Mouse (Mus musculus): ENCODE data around the gene P4ha2. TPM values are rescaled to one million over a fixed set of nuclear protein-coding genes. Genes with fewer than 3 reads are reported as not detected.
A peak's percentile ranks its signal among the peaks of the same experiment; 100 is the strongest.

Gene P4ha2
- polyA plus RNA-seq (2016; fragmentation: Nextera tagmentation; extraction: Ambion mirVana): 57.7 and 69.0 TPM in 2 replicates

GRCm38 (mm10) chr11:54100045-54100691 is at the start of gene P4ha2:
Gene P4ha2, plus strand, starts transcription at chr11:54100095.
- WGBS: 52% methylated on average over 10 of the region's 10 CpGs
- Histone ChIP-seq H3K27ac (peak within 1 kb of the TSS; percentile 91), H3K4me1 (peaks cover 36% of the 10 kb centered on the region), H3K9me3 (no peaks in the 10 kb centered on the region), H3K36me3 (0 out of 2 replicates have a peak, but pooled peaks cover 2% of the 10 kb centered on the region), H3K27me3 (ENCODE audit: insufficient read depth, poor library complexity, severe bottlenecking) (peaks cover 15% of the 10 kb centered on the region; the same call in 1 of the 2 replicates), H3K4me3 (peak within 1 kb of the TSS; percentile 81)
- no peak for DNase-seq (ENCODE audit: low spot score)

GRCm38 (mm10) chr11:54050205-54050604 is 49.7 kb upstream of the P4ha2 start:
- H3K9me3 ChIP-seq: no peaks in the 10 kb centered on the region
- H3K27ac ChIP-seq: no peak overlapping the region
- H3K4me3 ChIP-seq: no peak overlapping the region
- 0 out of 2 replicates have a peak, but pooled peaks cover 2% of the 10 kb centered on the region for H3K27me3 ChIP-seq (ENCODE audit: insufficient read depth, poor library complexity, severe bottlenecking)
- H3K4me1 ChIP-seq: 0 out of 2 replicates have a peak, but pooled peaks cover 3% of the 10 kb centered on the region
- 67% methylated on average over 2 of the region's 2 CpGs for WGBS
- no peak for DNase-seq (ENCODE audit: low spot score)
- no peaks in the 10 kb centered on the region for H3K36me3 ChIP-seq

- Histone ChIP-seq H3K4me3 (no peak overlapping the region), H3K4me1 (peaks cover 7% of the 10 kb centered on the region; the same call in 1 of the 2 replicates), H3K36me3 (no peaks in the 10 kb centered on the region), H3K9me3 (no peaks in the 10 kb centered on the region), H3K27me3 (ENCODE audit: insufficient read depth, poor library complexity, severe bottlenecking) (peaks cover 11% of the 10 kb centered on the region; the same call in 1 of the 2 replicates), H3K27ac (no peak overlapping the region)
- 82% methylated on average over 7 of the region's 7 CpGs for WGBS
- DNase-seq (ENCODE audit: low spot score): no peak
Observed at GRCm38 (mm10) chr11:54051161-54051560, 48.7 kb upstream of the P4ha2 start.

- 87% methylated on average over 5 of the region's 5 CpGs for WGBS
- Histone ChIP-seq H3K4me1 (peaks cover 9% of the 10 kb centered on the region; the same call in 1 of the 2 replicates), H3K9me3 (no peaks in the 10 kb centered on the region), H3K27ac (no peak overlapping the region), H3K4me3 (no peak overlapping the region), H3K36me3 (no peaks in the 10 kb centered on the region), H3K27me3 (ENCODE audit: insufficient read depth, poor library complexity, severe bottlenecking) (peaks cover 17% of the 10 kb centered on the region; the same call in 1 of the 2 replicates)
- no peak for DNase-seq (ENCODE audit: low spot score)
Observed at GRCm38 (mm10) chr11:54052128-54052527, 47.8 kb upstream of the P4ha2 start.

- 78% methylated on average over 7 of the region's 7 CpGs for WGBS
- H3K4me3 ChIP-seq: no peak overlapping the region
- H3K27me3 ChIP-seq (ENCODE audit: insufficient read depth, poor library complexity, severe bottlenecking): peaks cover 21% of the 10 kb centered on the region; the same call in 1 of the 2 replicates
- peaks cover 19% of the 10 kb centered on the region for H3K4me1 ChIP-seq
- no peak overlapping the region for H3K27ac ChIP-seq
- H3K9me3 ChIP-seq: no peaks in the 10 kb centered on the region
- no peak for DNase-seq (ENCODE audit: low spot score)
- H3K36me3 ChIP-seq: no peaks in the 10 kb centered on the region
Observed at GRCm38 (mm10) chr11:54053090-54053489, 46.8 kb upstream of the P4ha2 start.

GRCm38 (mm10) chr11:54054257-54054656 is 45.6 kb upstream of the P4ha2 start:
- Histone ChIP-seq H3K4me1 (peaks cover 31% of the 10 kb centered on the region), H3K36me3 (no peaks in the 10 kb centered on the region), H3K27me3 (ENCODE audit: insufficient read depth, poor library complexity, severe bottlenecking) (peaks cover 21% of the 10 kb centered on the region; the same call in 1 of the 2 replicates), H3K9me3 (no peaks in the 10 kb centered on the region), H3K27ac (no peak overlapping the region), H3K4me3 (no peak overlapping the region)
- WGBS: 39% methylated on average over 6 of the region's 6 CpGs
- DNase-seq (ENCODE audit: low spot score): no peak

GRCm38 (mm10) chr11:54056132-54056531 is 43.8 kb upstream of the P4ha2 start:
- no peaks in the 10 kb centered on the region for H3K36me3 ChIP-seq
- H3K27me3 ChIP-seq (ENCODE audit: insufficient read depth, poor library complexity, severe bottlenecking): peaks cover 35% of the 10 kb centered on the region; the same call in 1 of the 2 replicates
- whole genome bisulfite sequencing: 58% methylated on average over 8 of the region's 8 CpGs
- H3K4me3 ChIP-seq: no peak overlapping the region
- H3K27ac ChIP-seq: 0 out of 2 replicates have a peak overlapping the region, but pooled peaks have one; percentile 17
- peaks cover 44% of the 10 kb centered on the region for H3K4me1 ChIP-seq
- no peaks in the 10 kb centered on the region for H3K9me3 ChIP-seq
- DNase-seq (ENCODE audit: low spot score): no peak

- Histone ChIP-seq H3K4me1 (peaks cover 53% of the 10 kb centered on the region), H3K36me3 (no peaks in the 10 kb centered on the region), H3K27me3 (ENCODE audit: insufficient read depth, poor library complexity, severe bottlenecking) (peaks cover 41% of the 10 kb centered on the region; the same call in 1 of the 2 replicates), H3K27ac (0 out of 2 replicates have a peak overlapping the region, but pooled peaks have one; percentile 17), H3K4me3 (no peak overlapping the region), H3K9me3 (no peaks in the 10 kb centered on the region)
- WGBS: 23% methylated on average over 2 of the region's 2 CpGs
- DNase-seq (ENCODE audit: low spot score): no peak
Observed at GRCm38 (mm10) chr11:54057428-54057827, 42.5 kb upstream of the P4ha2 start.

- Histone ChIP-seq H3K27ac (peak overlapping the region; percentile 38), H3K27me3 (ENCODE audit: insufficient read depth, poor library complexity, severe bottlenecking) (peaks cover 41% of the 10 kb centered on the region; the same call in 1 of the 2 replicates), H3K4me1 (peaks cover 55% of the 10 kb centered on the region), H3K4me3 (no peak overlapping the region), H3K9me3 (no peaks in the 10 kb centered on the region), H3K36me3 (no peaks in the 10 kb centered on the region)
- WGBS: 45% methylated on average over 10 of the region's 10 CpGs
- DNase-seq (ENCODE audit: low spot score): no peak
Observed at GRCm38 (mm10) chr11:54058056-54058617, 41.8 kb upstream of the P4ha2 start.

GRCm38 (mm10) chr11:54058643-54059042 is 41.3 kb upstream of the P4ha2 start:
- Histone ChIP-seq H3K27ac (peak overlapping the region; percentile 38; the same call in 1 of the 2 replicates), H3K27me3 (ENCODE audit: insufficient read depth, poor library complexity, severe bottlenecking) (peaks cover 46% of the 10 kb centered on the region; the same call in 1 of the 2 replicates), H3K36me3 (no peaks in the 10 kb centered on the region), H3K4me1 (peaks cover 53% of the 10 kb centered on the region), H3K4me3 (no peak overlapping the region), H3K9me3 (no peaks in the 10 kb centered on the region)
- 6% methylated on average over 6 of the region's 6 CpGs for WGBS
- no peak for DNase-seq (ENCODE audit: low spot score)

- Histone ChIP-seq H3K9me3 (no peaks in the 10 kb centered on the region), H3K27me3 (ENCODE audit: insufficient read depth, poor library complexity, severe bottlenecking) (peaks cover 49% of the 10 kb centered on the region; the same call in 1 of the 2 replicates), H3K4me3 (no peak overlapping the region), H3K4me1 (peaks cover 58% of the 10 kb centered on the region), H3K36me3 (no peaks in the 10 kb centered on the region), H3K27ac (0 out of 2 replicates have a peak overlapping the region, but pooled peaks have one; percentile 56)
- WGBS: 41% methylated on average over 1 of the region's 1 CpGs
- DNase-seq (ENCODE audit: low spot score): no peak
Observed at GRCm38 (mm10) chr11:54059526-54059925, 40.4 kb upstream of the P4ha2 start.

GRCm38 (mm10) chr11:54060316-54060715 is 39.6 kb upstream of the P4ha2 start:
- peaks cover 46% of the 10 kb centered on the region; the same call in 1 of the 2 replicates for H3K27me3 ChIP-seq (ENCODE audit: insufficient read depth, poor library complexity, severe bottlenecking)
- H3K4me3 ChIP-seq: no peak overlapping the region
- WGBS: 32% methylated on average over 9 of the region's 9 CpGs
- no peaks in the 10 kb centered on the region for H3K9me3 ChIP-seq
- no peaks in the 10 kb centered on the region for H3K36me3 ChIP-seq
- H3K4me1 ChIP-seq: peaks cover 61% of the 10 kb centered on the region
- H3K27ac ChIP-seq: peak overlapping the region; percentile 56; the same call in 1 of the 2 replicates
- DNase-seq (ENCODE audit: low spot score): no peak
